In the genomic region with DNA sequence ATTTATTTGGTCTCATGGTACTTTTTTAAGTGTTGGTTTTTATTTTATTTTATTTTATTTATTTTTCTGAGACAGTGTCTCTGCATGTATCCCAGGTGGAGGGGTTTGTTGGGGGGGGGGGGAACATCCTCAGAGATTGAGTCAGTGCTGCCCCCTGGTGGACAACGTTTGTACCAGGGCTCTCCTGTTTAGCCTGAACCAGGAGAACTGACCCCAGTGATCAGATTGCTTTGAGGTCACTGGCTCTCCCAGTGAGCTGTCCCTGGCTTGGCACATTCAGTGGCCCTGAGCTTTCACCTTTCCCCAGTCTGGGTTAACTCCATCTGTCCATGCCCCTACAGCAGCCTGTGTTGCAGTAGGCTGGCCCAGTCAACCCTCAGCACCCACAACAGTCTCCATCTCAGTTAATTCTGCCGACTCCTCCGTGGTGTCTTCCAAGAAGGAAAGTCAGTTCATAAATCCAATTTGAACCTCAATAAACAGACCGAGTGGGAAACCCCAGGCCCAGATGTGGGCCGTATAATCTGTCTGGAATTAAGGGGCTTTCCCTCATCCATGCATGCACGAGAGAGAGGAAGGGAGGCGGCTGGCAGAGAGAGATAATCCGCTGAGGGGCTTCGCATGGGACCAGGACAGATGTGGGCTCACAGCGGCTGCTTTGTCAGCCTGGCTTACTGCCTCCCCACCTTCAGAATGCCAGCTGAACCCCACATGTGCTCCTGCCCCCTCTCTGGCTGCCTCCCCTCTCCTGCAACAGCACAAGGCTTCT, we compare ENCODE assay signal across 10 mouse cellular contexts. TPM values are rescaled to one million over a fixed set of nuclear protein-coding genes. Genes with fewer than 3 reads are reported as not detected.
A peak's percentile ranks its signal among the peaks of the same experiment; 100 is the strongest.
DNase-seq lines count a peak whose midpoint lies in the region; ATAC-seq lines count a peak whose summit lies in the region.
"Had no signal": no experiment of that assay in that cellular context is flagged by ENCODE, and none has a peak within 500 bp of the region (broad histone marks: within the 10 kb centered on the region; RNA-seq: fewer than 3 reads in every experiment).

No protein-coding gene starts in this region.

- no peaks in the 10 kb centered on the region for H3K36me3 ChIP-seq in heart, embryonic 10.5 days
- H3K36me3 ChIP-seq in midbrain, embryonic 12.5 days, result no peaks in the 10 kb centered on the region
- H3K36me3 ChIP-seq: G1E had no signal

- H3K27me3 ChIP-seq in heart, embryonic 10.5 days (ENCODE audit: insufficient read depth, poor library complexity, severe bottlenecking), result peaks cover 72% of the 10 kb centered on the region
- peaks cover 13% of the 10 kb centered on the region for H3K27me3 ChIP-seq in midbrain, embryonic 12.5 days

- H3K4me2 ChIP-seq in midbrain, embryonic 12.5 days (replicated peaks), result no peak overlapping the region

- H3K4me3 ChIP-seq in heart, embryonic 10.5 days, result no peak overlapping the region
- H3K4me3 ChIP-seq in midbrain, embryonic 12.5 days, result no peak overlapping the region

- peaks cover 10% of the 10 kb centered on the region; the same call in 1 of the 2 replicates for H3K4me1 ChIP-seq in heart, embryonic 10.5 days
- H3K4me1 ChIP-seq in midbrain, embryonic 12.5 days, result no peaks in the 10 kb centered on the region

- no peak overlapping the region for H3K9ac ChIP-seq in midbrain, embryonic 12.5 days (replicated peaks)

- 58% methylated on average over 10 of the region's 10 CpGs for WGBS in heart, embryonic 10.5 days
- WGBS in midbrain, embryonic 12.5 days, result 56% methylated on average over 10 of the region's 10 CpGs

- peak; percentile 95 for DNase-seq in heart, adult 11 months
- DNase-seq in heart, embryonic 10.5 days (ENCODE audit: low spot score), result no peak
- peak; percentile 55 for DNase-seq in ZHBTc4 (ENCODE audit: low read depth, low spot score)
- peak; percentile 56 for DNase-seq in embryo, embryonic 9.5 days (ENCODE audit: extremely low spot score)
- DNase-seq in heart, postnatal 14 days, result peak; percentile 75 to 82
- peak; percentile 72 to 90 for DNase-seq in layer of hippocampus, postnatal 25 days (ENCODE audit: extremely low spot score in 1 of 2, low spot score in 1 of 2)
- peak; percentile 81 for DNase-seq in thymus, postnatal 4 days

- intact Hi-C loops in heart, postnatal 14 days (cut with DNase I), result loop anchor here (1.0 to 2.0 kb wide), 2 partner anchors 238 to 260 kb away; no protein-coding TSS in a partner anchor

- ATAC-seq in midbrain, embryonic 12.5 days (ENCODE audit: low FRiP score, low read depth), result peak; percentile 70; the same call in 1 of the 2 replicates

- H3K9me3 ChIP-seq in heart, embryonic 10.5 days, result no peaks in the 10 kb centered on the region
- no peaks in the 10 kb centered on the region for H3K9me3 ChIP-seq in midbrain, embryonic 12.5 days

- H3K27ac ChIP-seq in heart, embryonic 10.5 days, result no peak overlapping the region
- H3K27ac ChIP-seq in midbrain, embryonic 12.5 days (replicated peaks), result no peak overlapping the region

RNA-seq across cellular contexts. Expression of gene Gdf2, which starts 7.7 kb away (rescaled TPM):
- 0.69 and 4.3 TPM in 2 replicates for polyA plus RNA-seq in heart, embryonic 10.5 days (2016; fragmentation: Nextera tagmentation; extraction: Ambion mirVana)
- total RNA-seq in heart, postnatal 14 days (2021), result under 1 TPM; 0.17 to 0.20 TPM
- not detected for total RNA-seq in layer of hippocampus, postnatal 25 days (2021)
- not detected in 2 replicates for polyA plus RNA-seq in midbrain, embryonic 12.5 days (2016; fragmentation: Nextera tagmentation; extraction: Ambion mirVana)
- polyA plus RNA-seq: G1E had no signal

RNA-seq across cellular contexts. Expression of gene Gdf10, which starts 9.7 kb away (rescaled TPM):
- 0.32 and 2.8 TPM in 2 replicates for polyA plus RNA-seq in heart, embryonic 10.5 days (2016; fragmentation: Nextera tagmentation; extraction: Ambion mirVana)
- total RNA-seq in heart, postnatal 14 days (2021), result 1 to 10 TPM; 2.6 to 3.9 TPM
- total RNA-seq in layer of hippocampus, postnatal 25 days (2021), result 1 to 10 TPM; 6.9 to 7.0 TPM
- polyA plus RNA-seq in midbrain, embryonic 12.5 days (2016; fragmentation: Nextera tagmentation; extraction: Ambion mirVana), result 2.0 and 4.4 TPM in 2 replicates
- polyA plus RNA-seq: G1E had no signal

RNA-seq across cellular contexts. Expression of gene Rbp3, which starts 20.7 kb away (rescaled TPM):
- polyA plus RNA-seq in heart, embryonic 10.5 days (2016; fragmentation: Nextera tagmentation; extraction: Ambion mirVana), result 0.05 and 0.36 TPM in 2 replicates
- not detected for total RNA-seq in heart, postnatal 14 days (2021)
- not detected for total RNA-seq in layer of hippocampus, postnatal 25 days (2021)
- polyA plus RNA-seq in midbrain, embryonic 12.5 days (2016; fragmentation: Nextera tagmentation; extraction: Ambion mirVana), result 0.07 and 0.09 TPM in 2 replicates
- polyA plus RNA-seq: G1E; gonadal fat pad, adult 2 months had no signal

RNA-seq across cellular contexts. Expression of gene Zfp488, which starts 45.4 kb away (rescaled TPM):
- 0.03 and 0.12 TPM in 2 replicates for polyA plus RNA-seq in heart, embryonic 10.5 days (2016; fragmentation: Nextera tagmentation; extraction: Ambion mirVana)
- not detected for total RNA-seq in heart, postnatal 14 days (2021)
- 1 to 10 TPM; 6.6 to 7.3 TPM for total RNA-seq in layer of hippocampus, postnatal 25 days (2021)
- 0.15 and 0.20 TPM in 2 replicates for polyA plus RNA-seq in midbrain, embryonic 12.5 days (2016; fragmentation: Nextera tagmentation; extraction: Ambion mirVana)
- polyA plus RNA-seq: G1E had no signal
